Mouse (Mus musculus): ENCODE data around the gene Six1. TPM values are rescaled to one million over a fixed set of nuclear protein-coding genes. Genes with fewer than 3 reads are reported as not detected.

Gene Six1
- polyA plus RNA-seq, 1 experiment from 2014 or later, result 0.12 TPM

- ATAC-seq (ENCODE audit: low FRiP score, low TSS enrichment), result no peak
- H3K9ac ChIP-seq (ENCODE audit: low read depth, low read length), result no peak overlapping the region
- WGBS, result 93% methylated on average over 3 of the region's 3 CpGs
- H3K27ac ChIP-seq (ENCODE audit: low read depth, low read length), result no peak overlapping the region
- H3K36me3 ChIP-seq (ENCODE audit: control insufficient read depth, insufficient read depth, low read length), result no peaks in the 10 kb centered on the region
- H3K27me3 ChIP-seq (ENCODE audit: control insufficient read depth, insufficient read depth, low read length), result no peaks in the 10 kb centered on the region
- no peaks in the 10 kb centered on the region for H3K9me3 ChIP-seq (ENCODE audit: control insufficient read depth, low read length)
- no peak overlapping the region for H3K4me3 ChIP-seq (ENCODE audit: low read length)
- no peak overlapping the region for H3K4me2 ChIP-seq (replicated peaks; ENCODE audit: low read depth, low read length)
- H3K4me1 ChIP-seq (ENCODE audit: control insufficient read depth, insufficient read depth, low read length), result no peaks in the 10 kb centered on the region
These were observed 57.0 kb downstream of the Six1 start for GRCm38 (mm10) chr12:72996646-72997045.

Other genes with a start within 250 kb of the Six1 start
- not detected in 2 replicates for gene Six6, start 114.0 kb downstream of the Six1 start, polyA plus RNA-seq (2014; fragmentation: Nextera tagmentation; extraction: Ambion mirVana)
- gene 4930447C04Rik, start 113.1 kb downstream of the Six1 start, polyA plus RNA-seq (2014; fragmentation: Nextera tagmentation; extraction: Ambion mirVana), result 1.5 and 2.3 TPM in 2 replicates
- gene Six4, start 59.6 kb upstream of the Six1 start, polyA plus RNA-seq (2014; fragmentation: Nextera tagmentation; extraction: Ambion mirVana), result 4.5 and 7.5 TPM in 2 replicates
- 43.4 and 54.8 TPM in 2 replicates for gene Mnat1, start 69.8 kb upstream of the Six1 start, polyA plus RNA-seq (2014; fragmentation: Nextera tagmentation; extraction: Ambion mirVana)
- 17.9 and 19.9 TPM in 2 replicates for gene Trmt5, start 232.8 kb upstream of the Six1 start, polyA plus RNA-seq (2014; fragmentation: Nextera tagmentation; extraction: Ambion mirVana)
- gene Slc38a6, start 232.9 kb upstream of the Six1 start, polyA plus RNA-seq (2014; fragmentation: Nextera tagmentation; extraction: Ambion mirVana), result 11.1 and 11.2 TPM in 2 replicates